Mouse (Mus musculus) stomach, embryonic 14.5 days (tissue): ENCODE data around the gene Ret. TPM values are rescaled to one million over a fixed set of nuclear protein-coding genes. Genes with fewer than 3 reads are reported as not detected.

Experiments
- ATAC-seq: fragments of 200-750 bp; cut with Nextera tagmentation; 2 replicates; pipeline ENCODE4 v1.8.0; 2017; ENCODE audit warnings: low read depth, moderate TSS enrichment; ENCODE audit not compliant: insufficient number of reproducible peaks, insufficient read depth, low FRiP score
- H3K27ac ChIP-seq: fragments of 300-500 bp; sonication (generic); 2 replicates; pipeline ENCODE4 v1.5.1; 2014; ENCODE audit warnings: mild to moderate bottlenecking, low read length, moderate library complexity, mixed read lengths
- H3K27me3 ChIP-seq: fragments of 300-500 bp; sonication (generic); 2 replicates; pipeline ENCODE4 v1.6.1; 2014; ENCODE audit warnings: low read length, control low read depth, mixed read lengths; ENCODE audit not compliant: control insufficient read depth, insufficient read depth
- H3K36me3 ChIP-seq: fragments of 300-500 bp; sonication (generic); 2 replicates; pipeline ENCODE4 v1.6.1; 2014; ENCODE audit warnings: mild to moderate bottlenecking, control low read depth, low read length, moderate library complexity, mixed read lengths; ENCODE audit not compliant: control insufficient read depth, insufficient read depth
- H3K4me1 ChIP-seq: fragments of 300-500 bp; sonication (generic); 2 replicates; pipeline ENCODE4 v1.6.1; 2014; ENCODE audit warnings: low read length, control low read depth, mixed read lengths; ENCODE audit not compliant: control insufficient read depth, insufficient read depth
- H3K4me2 ChIP-seq: fragments of 300-500 bp; sonication (generic); replicated peaks from 2 replicates; pipeline ENCODE4 v1.6.1; 2014; ENCODE audit warnings: low read depth, low read length, control low read depth
- H3K4me3 ChIP-seq: fragments of 300-500 bp; sonication (generic); 2 replicates; pipeline ENCODE4 v1.5.1; 2014; ENCODE audit warnings: low read depth, low read length, control low read depth
- H3K9ac ChIP-seq: fragments of 300-500 bp; sonication (generic); replicated peaks from 2 replicates; pipeline ENCODE4 v1.6.1; 2014; ENCODE audit warnings: low read depth, mild to moderate bottlenecking, control low read depth, low read length, moderate library complexity, mixed read lengths
- H3K9me3 ChIP-seq: fragments of 300-500 bp; sonication (generic); 2 replicates; pipeline ENCODE4 v1.6.1; 2016; ENCODE audit warnings: low read depth, low read length, control low read depth; ENCODE audit not compliant: control insufficient read depth
- WGBS: fragments of 180-500 bp; shearing (Covaris S2); extraction: QIAGEN DNeasy Blood & Tissue Kit; methylation state at CpG from one replicate; pipeline ENCODE4 v1.1.7; 2014; 5-methylcytosine and 5-hydroxymethylcytosine counted together
- polyA plus RNA-seq: library from polyadenylated mRNA; unstranded; fragments of >200 nt; fragmentation: Nextera tagmentation; extraction: Ambion mirVana; gene quantifications from 2 replicates; pipeline ENCODE4 v1.2.1, GENCODE M21; 2014

Ret gene
- polyA plus RNA-seq, 1 experiment from 2014 or later = 15.0 TPM

DNA sequence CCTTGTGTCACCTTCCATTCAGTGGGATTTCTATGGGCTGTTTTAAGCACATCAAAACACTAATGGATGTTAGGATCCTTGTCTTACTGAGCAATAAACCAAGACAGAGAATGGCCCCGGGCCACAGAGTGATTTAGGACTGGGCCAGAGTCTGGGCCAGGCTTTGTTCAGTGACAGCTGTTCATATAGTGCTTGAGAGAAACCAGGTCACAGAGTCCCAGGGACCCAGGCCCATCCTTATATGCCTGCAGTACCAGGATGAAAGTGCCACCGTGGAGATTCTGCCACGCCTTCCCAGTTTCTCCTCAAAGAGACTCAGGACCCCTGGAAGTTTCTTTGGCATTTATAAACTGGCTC, 10.3 kb downstream of the Ret start:
- Histone ChIP-seq H3K36me3 (no peaks in the 10 kb centered on the region), H3K9me3 (no peaks in the 10 kb centered on the region), H3K27me3 (no peaks in the 10 kb centered on the region), H3K4me2 (no peak overlapping the region), H3K27ac (no peak overlapping the region), H3K4me3 (no peak overlapping the region), H3K9ac (no peak overlapping the region), H3K4me1 (no peaks in the 10 kb centered on the region)
- WGBS = 79% methylated on average over 3 of the region's 3 CpGs
- ATAC-seq = no peak

DNA sequence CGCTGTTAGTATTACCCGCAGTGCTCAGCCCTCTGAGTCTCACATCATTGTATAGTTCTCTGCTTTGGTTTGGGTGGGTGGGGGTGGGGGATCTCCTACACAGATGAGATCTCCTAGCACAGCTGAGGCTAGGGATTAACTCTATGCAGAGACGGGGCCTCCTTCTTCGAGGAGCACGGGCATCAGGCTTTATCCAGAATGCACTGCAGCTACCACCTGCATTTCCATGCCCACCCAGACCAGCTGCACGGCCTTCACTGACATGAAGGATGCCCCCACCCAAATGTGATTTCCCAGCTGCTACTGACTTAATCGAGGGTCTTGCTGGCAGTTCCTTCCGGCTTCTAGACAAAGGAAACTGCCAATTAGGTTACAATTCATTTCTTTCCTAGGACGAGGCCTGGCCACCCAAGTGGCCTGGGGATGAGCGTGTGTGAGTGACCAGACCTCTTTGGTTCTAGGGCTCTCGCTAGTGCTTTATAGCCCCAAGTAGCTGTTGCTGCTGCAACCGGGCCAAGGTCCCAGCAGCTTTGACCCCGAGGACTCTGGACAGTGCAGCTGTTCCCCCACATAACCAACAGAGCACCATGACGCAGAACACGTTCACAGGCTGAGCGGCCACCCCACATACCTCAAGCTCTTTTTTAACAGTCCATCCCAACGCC, 10.8 kb downstream of the Ret start:
- H3K4me2 ChIP-seq = no peak overlapping the region
- no peak overlapping the region for H3K9ac ChIP-seq
- H3K4me3 ChIP-seq = no peak overlapping the region
- H3K9me3 ChIP-seq = no peaks in the 10 kb centered on the region
- no peaks in the 10 kb centered on the region for H3K4me1 ChIP-seq
- H3K27me3 ChIP-seq = no peaks in the 10 kb centered on the region
- ATAC-seq = no peak
- WGBS = 63% methylated on average over 17 of the region's 17 CpGs
- no peaks in the 10 kb centered on the region for H3K36me3 ChIP-seq
- H3K27ac ChIP-seq = no peak overlapping the region

DNA sequence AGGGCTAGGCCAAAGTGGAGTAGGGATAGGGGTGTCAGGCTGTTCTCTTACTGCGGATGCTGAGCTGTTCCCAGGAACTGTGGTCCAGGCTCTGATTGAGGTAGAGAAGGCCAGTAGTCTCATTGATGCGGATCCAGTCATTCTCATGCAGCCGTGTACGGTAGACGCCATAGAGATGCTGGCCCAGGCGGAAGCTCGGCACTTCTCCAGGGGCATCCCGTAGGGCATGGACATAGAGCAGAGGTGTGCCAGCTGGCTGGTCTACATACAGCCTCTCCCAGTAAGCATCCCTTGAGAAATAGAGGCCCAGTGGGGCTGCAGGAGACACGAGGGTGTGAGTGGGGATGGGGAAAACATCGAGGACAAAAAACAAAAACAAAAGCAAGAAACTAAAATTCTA, 13.4 kb downstream of the Ret start:
- WGBS = 88% methylated on average over 10 of the region's 10 CpGs
- Histone ChIP-seq H3K4me1 (no peaks in the 10 kb centered on the region; the same call in 1 of the 2 replicates), H3K9ac (no peak overlapping the region), H3K9me3 (no peaks in the 10 kb centered on the region), H3K27ac (no peak overlapping the region), H3K27me3 (no peaks in the 10 kb centered on the region), H3K4me2 (no peak overlapping the region), H3K4me3 (no peak overlapping the region), H3K36me3 (no peaks in the 10 kb centered on the region)
- no peak for ATAC-seq

DNA sequence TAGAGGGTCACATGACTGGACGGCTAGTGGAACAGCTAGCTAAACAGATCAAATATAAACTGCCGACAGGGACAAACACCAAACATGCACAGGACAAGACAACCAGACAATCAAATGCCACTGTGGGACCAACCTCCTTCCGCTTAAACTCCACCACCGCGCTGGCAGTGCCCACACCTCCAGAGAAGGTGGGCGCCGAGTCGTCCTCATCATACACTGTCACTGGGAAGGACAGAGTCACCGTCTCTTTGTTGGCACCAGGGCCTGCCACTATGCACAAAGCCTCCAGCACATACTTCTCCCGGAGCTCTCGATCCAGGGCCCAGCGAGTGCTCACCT, 17.5 kb downstream of the Ret start:
- 79% methylated on average over 12 of the region's 12 CpGs for WGBS
- H3K4me3 ChIP-seq = no peak overlapping the region
- no peak overlapping the region for H3K27ac ChIP-seq
- H3K36me3 ChIP-seq = no peaks in the 10 kb centered on the region
- ATAC-seq = 0 out of 2 replicates have a peak, but pooled peaks have one; percentile 17
- H3K9ac ChIP-seq = no peak overlapping the region
- no peak overlapping the region for H3K4me2 ChIP-seq
- no peaks in the 10 kb centered on the region for H3K9me3 ChIP-seq
- no peaks in the 10 kb centered on the region for H3K27me3 ChIP-seq
- no peaks in the 10 kb centered on the region; the same call in 1 of the 2 replicates for H3K4me1 ChIP-seq

DNA sequence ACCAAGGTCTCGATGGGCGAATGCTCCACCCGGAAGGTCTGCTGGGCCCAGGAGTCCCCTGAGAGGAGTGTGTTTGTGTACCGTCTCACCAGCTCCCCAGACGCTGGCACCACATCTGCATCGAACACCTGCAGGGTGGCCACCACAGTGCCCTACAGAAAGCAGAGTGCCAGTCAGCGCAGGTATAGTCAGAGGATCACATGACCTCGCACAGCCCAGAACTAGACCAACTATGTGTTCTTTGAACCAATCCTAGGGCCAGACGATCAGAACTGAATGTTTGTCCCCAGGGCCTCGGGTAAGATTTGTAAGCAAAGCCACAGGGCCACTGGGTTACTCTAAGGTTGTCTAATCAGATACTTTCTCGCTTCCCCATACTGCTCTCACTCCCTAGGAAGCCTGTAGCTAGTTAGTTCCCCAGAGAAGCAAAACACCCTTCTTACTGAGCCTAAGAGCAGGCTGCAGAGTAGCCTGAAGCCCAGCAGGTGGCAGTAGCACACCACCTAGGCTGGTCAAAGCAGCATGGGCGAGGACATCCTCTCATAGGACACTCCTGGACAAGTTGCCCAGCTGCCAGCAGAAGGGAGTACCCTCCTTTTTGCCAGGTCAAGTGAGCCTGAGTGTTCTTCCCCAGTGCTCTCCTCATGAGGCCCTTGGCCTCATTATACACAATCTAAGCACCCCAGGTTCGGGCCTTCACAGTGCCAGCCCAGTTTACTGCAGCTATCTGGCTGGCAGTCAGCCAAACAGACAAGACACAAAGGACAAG, 18.0 kb downstream of the Ret start:
- no peaks in the 10 kb centered on the region for H3K9me3 ChIP-seq
- no peak overlapping the region for H3K27ac ChIP-seq
- no peaks in the 10 kb centered on the region for H3K27me3 ChIP-seq
- H3K4me2 ChIP-seq = no peak overlapping the region
- no peaks in the 10 kb centered on the region; the same call in 1 of the 2 replicates for H3K4me1 ChIP-seq
- 62% methylated on average over 13 of the region's 13 CpGs for WGBS
- H3K4me3 ChIP-seq = no peak overlapping the region
- H3K9ac ChIP-seq = no peak overlapping the region
- peak; percentile 74 for ATAC-seq
- H3K36me3 ChIP-seq = no peaks in the 10 kb centered on the region

DNA sequence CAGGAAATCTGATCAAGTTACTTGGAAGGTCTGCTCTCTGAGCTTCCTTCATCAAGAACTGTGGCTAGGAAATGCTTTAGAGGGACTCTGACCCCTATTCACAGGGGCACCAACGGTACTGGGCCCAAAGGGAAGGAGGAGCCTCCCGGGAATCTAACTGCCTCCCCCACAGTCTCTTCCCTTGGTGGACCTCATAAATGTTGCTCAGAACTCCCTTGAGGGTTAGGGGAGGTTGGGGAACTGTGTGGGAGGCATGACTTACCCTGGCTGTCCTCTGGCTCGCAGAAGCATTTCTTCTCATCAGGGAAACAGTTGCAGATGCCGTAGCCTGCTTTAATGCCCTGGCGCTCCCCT, 23.6 kb downstream of the Ret start:
- ATAC-seq = no peak
- no peaks in the 10 kb centered on the region for H3K27me3 ChIP-seq
- WGBS = 67% methylated on average over 5 of the region's 5 CpGs
- no peaks in the 10 kb centered on the region for H3K9me3 ChIP-seq
- no peaks in the 10 kb centered on the region for H3K4me1 ChIP-seq
- H3K4me2 ChIP-seq = no peak overlapping the region
- no peak overlapping the region for H3K27ac ChIP-seq
- no peak overlapping the region for H3K9ac ChIP-seq
- no peaks in the 10 kb centered on the region for H3K36me3 ChIP-seq
- H3K4me3 ChIP-seq = no peak overlapping the region

DNA sequence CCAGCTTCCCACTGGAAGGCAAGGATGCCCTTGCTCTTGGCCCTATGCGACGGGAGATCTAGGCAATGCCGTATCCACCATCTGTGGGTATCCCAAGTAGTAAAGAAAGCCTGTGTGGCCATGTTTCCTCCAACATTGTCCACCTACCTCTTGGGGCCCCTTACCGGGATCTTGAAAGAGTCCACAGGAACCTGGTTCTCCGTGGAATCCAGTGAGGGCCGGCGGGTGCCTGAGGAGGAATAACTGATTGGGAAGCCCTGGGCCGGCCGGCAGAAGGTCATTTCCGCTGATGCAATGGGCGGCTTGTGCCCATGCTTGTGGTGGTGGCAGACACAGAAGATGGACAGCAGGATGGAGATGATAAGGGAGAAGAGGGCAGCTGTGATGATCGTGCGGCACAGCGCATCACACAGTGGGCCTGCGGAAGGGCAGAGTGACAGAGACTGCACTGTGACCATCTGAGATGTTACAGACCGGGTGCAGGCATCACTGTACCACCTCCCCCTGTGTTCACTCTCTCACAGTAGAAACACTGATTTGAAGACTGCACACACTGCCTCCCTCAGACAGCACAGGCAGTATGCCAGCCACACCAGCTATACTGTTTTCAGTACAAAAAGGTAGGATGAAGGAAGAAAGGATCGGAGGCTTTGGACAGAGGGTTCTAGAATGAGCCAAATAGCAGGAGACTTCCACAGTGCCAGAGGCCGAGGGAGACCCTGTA, 24.1 kb downstream of the Ret start:
- 87% methylated on average over 18 of the region's 18 CpGs for WGBS
- no peak overlapping the region for H3K27ac ChIP-seq
- H3K4me2 ChIP-seq = no peak overlapping the region
- H3K4me1 ChIP-seq = no peaks in the 10 kb centered on the region
- no peak overlapping the region for H3K9ac ChIP-seq
- ATAC-seq = no peak
- H3K27me3 ChIP-seq = no peaks in the 10 kb centered on the region
- H3K36me3 ChIP-seq = no peaks in the 10 kb centered on the region
- no peak overlapping the region for H3K4me3 ChIP-seq
- H3K9me3 ChIP-seq = no peaks in the 10 kb centered on the region

DNA sequence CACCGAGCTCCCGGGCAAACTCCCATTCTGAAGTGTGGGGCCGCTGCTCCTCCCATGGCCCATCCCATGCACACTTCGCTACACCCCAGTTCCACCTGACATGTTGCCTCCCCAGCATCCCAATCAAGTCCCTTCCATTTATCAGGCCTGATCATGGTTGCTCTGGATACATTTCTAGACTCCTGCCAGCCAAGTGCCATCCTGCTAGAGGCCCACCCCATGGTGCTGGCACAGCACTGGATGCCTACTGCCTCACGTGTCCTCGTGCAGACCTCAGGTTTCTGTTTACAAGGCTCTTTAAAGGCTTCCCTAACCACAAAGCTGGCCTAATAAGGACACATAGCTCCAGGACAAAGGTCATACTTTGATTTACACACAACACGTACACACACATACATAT, 26.1 kb downstream of the Ret start:
- Histone ChIP-seq H3K9ac (no peak overlapping the region), H3K27me3 (no peaks in the 10 kb centered on the region), H3K27ac (no peak overlapping the region), H3K4me1 (no peaks in the 10 kb centered on the region), H3K4me2 (no peak overlapping the region), H3K36me3 (no peaks in the 10 kb centered on the region), H3K4me3 (no peak overlapping the region), H3K9me3 (no peaks in the 10 kb centered on the region)
- no peak for ATAC-seq
- 84% methylated on average over 7 of the region's 7 CpGs for WGBS
